Comparison of ENCODE assay signal across 24 mouse cellular contexts in genomic region chr13:98761771-98762170, GRCm38 (mm10).
"Had no signal": no experiment of that assay in that cellular context is flagged by ENCODE, and none has a peak within 500 bp of the region (broad histone marks: within the 10 kb centered on the region; RNA-seq: fewer than 3 reads in every experiment).

No protein-coding gene starts in this region.

- H3K4me2 ChIP-seq: heart, embryonic 11.5 days; heart, embryonic 13.5 days; heart, embryonic 15.5 days; hindbrain, embryonic 14.5 days; intestine, embryonic 15.5 days; limb, embryonic 13.5 days; limb, embryonic 15.5 days; liver, embryonic 13.5 days had no signal

- ATAC-seq: forebrain, postnatal 0 days; hindbrain, embryonic 16.5 days; inflammation-experienced regulatory T-cells, adult 6 months; intestine, embryonic 15.5 days; intestine, postnatal 0 days had no signal

- H3K4me1 ChIP-seq: heart, embryonic 13.5 days; heart, embryonic 15.5 days; intestine, embryonic 15.5 days; limb, embryonic 13.5 days; limb, embryonic 15.5 days; liver, embryonic 13.5 days had no signal

- H3K27me3 ChIP-seq: heart, embryonic 13.5 days; heart, embryonic 15.5 days; intestine, embryonic 15.5 days; limb, embryonic 13.5 days; limb, embryonic 15.5 days; liver, embryonic 13.5 days had no signal

- H3K9ac ChIP-seq: forebrain, postnatal 0 days; heart, embryonic 13.5 days; heart, embryonic 15.5 days; hindbrain, embryonic 14.5 days; intestine, embryonic 15.5 days; limb, embryonic 13.5 days; limb, embryonic 15.5 days; liver, embryonic 13.5 days had no signal

- H3K27ac ChIP-seq: heart, adult 2 months; heart, embryonic 13.5 days; heart, embryonic 15.5 days; hindbrain, embryonic 14.5 days; intestine, embryonic 15.5 days; layer of hippocampus, adult 2 months; limb, embryonic 13.5 days; limb, embryonic 15.5 days; liver, embryonic 13.5 days had no signal

- H3K9me3 ChIP-seq: heart, embryonic 13.5 days; heart, embryonic 15.5 days; intestine, embryonic 15.5 days; limb, embryonic 13.5 days; limb, embryonic 15.5 days; liver, embryonic 13.5 days had no signal

- H3K4me3 ChIP-seq: heart, adult 2 months; heart, embryonic 13.5 days; heart, embryonic 15.5 days; intestine, embryonic 15.5 days; layer of hippocampus, adult 2 months; limb, embryonic 13.5 days; limb, embryonic 15.5 days; liver, embryonic 13.5 days had no signal

- H3K36me3 ChIP-seq: intestine, embryonic 15.5 days had no signal

- DNase-seq: forebrain, postnatal 0 days; gastrocnemius, postnatal 14 days; gastrocnemius, postnatal 36 days; heart, adult 2 months; heart, postnatal 14 days; heart, postnatal 36 days; kidney, adult 18-20 months; kidney, adult 8-10 months; kidney, postnatal 10 days; kidney, postnatal 25 days; kidney, postnatal 4 days; left cerebral cortex, postnatal 4 days; liver, embryonic 13.5 days had no signal
